Mouse (Mus musculus): ENCODE measurements at regions not wholly inside any gene's neighbourhood (a gene's known extent, or its start where the extent isn't known, plus 50 kb on each side); places are given as distances from the start of the nearest gene placed in this dataset.
"Not testable (repeated sequence)": the region's sequence is repeated elsewhere in the genome, so short reads cannot be mapped to it uniquely, and the experiment has no call there.

DNA sequence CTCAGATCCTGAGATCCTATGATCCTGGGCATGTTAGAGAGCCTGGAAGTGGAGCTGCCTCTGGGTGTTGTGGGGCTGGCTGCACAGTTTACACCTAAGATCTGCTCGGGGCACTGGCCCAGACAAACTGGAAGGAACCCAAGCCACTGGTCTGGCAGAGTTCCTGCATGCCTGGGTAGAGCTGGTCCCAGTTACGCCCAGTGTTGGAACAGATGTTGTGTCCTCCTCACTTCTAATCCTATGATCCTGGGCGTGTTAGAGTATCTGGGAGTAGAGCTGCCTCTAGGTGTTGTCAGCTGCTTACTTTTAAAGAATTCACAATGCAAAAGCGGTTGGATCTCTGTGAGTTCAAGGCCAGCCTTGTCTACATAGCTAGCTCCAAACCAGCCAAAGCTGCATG lies 67.4 kb upstream of the Nt5e start:
- ATAC-seq (ENCODE audit: low FRiP score), result no peak
- Histone ChIP-seq H3K4me2 (replicated peaks) (no peak overlapping the region), H3K4me3 (no peak overlapping the region), H3K4me1 (no peaks in the 10 kb centered on the region), H3K36me3 (no peaks in the 10 kb centered on the region), H3K27ac (no peak overlapping the region), H3K9ac (no peak overlapping the region), H3K9me3 (replicated peaks) (no peaks in the 10 kb centered on the region), H3K27me3 (no peaks in the 10 kb centered on the region)
- 83% methylated on average over 4 of the region's 4 CpGs for WGBS

DNA sequence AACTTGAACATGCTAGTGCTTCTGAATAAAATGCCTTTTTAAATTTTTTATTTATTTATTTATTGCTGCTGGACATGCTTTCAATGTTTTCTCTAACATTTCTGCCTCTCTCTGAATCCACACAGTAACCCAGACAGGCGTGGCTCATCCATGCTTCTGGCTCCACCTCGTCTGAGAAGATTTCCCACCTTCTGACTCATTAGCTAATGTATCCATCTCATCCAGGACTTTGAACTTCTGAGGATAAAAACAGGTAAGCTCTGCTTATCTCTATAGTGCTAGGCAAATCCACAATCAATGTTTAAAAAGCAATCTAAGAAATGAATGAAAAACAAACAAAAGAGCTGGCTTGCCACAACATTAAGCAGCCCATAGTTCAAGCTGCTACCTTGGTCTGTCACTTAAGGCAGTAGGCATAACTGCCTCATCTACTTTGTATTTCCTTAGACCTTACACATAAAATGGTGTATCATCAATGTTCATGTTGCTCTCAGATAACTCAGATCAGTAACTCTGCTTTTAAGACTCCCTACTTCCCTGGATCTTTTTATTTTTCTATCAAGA lies 66.8 kb upstream of the Nt5e start:
- no peaks in the 10 kb centered on the region for H3K36me3 ChIP-seq
- WGBS, result 81% methylated on average over 2 of the region's 2 CpGs
- H3K9ac ChIP-seq, result no peak overlapping the region
- H3K4me1 ChIP-seq, result no peaks in the 10 kb centered on the region
- H3K4me3 ChIP-seq, result no peak overlapping the region
- H3K27ac ChIP-seq, result no peak overlapping the region
- H3K4me2 ChIP-seq (replicated peaks), result no peak overlapping the region
- ATAC-seq (ENCODE audit: low FRiP score), result no peak
- H3K9me3 ChIP-seq (replicated peaks), result no peaks in the 10 kb centered on the region
- H3K27me3 ChIP-seq, result no peaks in the 10 kb centered on the region

DNA sequence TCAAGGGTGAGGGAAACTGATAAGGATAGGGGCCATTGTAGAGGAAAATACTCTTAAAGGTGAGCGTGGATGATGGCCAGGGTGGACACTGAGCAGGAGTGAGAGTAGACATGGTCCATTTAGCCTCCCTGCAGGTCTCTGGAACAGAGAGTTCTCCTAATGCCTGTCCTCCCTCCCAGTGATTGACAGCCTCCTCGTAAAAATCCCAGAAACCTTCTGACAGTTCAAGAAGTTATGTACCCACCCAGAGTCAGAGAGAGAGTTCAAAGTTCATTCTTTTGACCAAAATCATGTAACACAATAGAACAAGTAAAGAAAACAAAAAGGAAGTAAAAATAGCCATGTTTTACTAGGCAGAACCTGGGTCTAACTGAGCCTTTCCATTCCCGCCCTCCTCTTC lies 64.5 kb upstream of the Nt5e start:
- no peaks in the 10 kb centered on the region for H3K27me3 ChIP-seq
- no peaks in the 10 kb centered on the region for H3K9me3 ChIP-seq (replicated peaks)
- no peaks in the 10 kb centered on the region for H3K36me3 ChIP-seq
- H3K4me3 ChIP-seq, result no peak overlapping the region
- WGBS, result 72% methylated on average over 3 of the region's 3 CpGs
- H3K4me1 ChIP-seq, result no peaks in the 10 kb centered on the region
- no peak overlapping the region for H3K27ac ChIP-seq
- H3K4me2 ChIP-seq (replicated peaks), result no peak overlapping the region
- no peak overlapping the region for H3K9ac ChIP-seq
- no peak for ATAC-seq (ENCODE audit: low FRiP score)

DNA sequence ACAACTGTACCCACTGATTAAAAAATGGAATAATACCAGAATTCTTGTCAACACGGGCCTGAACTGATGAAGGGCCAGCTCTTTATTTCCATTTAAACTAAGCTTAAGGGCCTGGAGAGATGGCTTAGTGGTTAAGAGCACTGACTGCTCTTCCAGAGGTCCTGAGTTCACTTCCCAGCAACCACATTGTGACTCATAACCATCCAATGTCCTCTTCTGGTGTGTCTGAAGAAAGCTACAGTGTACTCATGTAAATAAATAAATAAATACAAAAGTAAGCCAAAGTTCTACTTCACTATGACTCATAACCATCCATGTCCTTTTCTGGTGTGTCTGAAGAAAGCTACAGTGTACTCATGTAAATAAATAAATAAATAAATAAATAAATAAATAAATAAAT lies 60.7 kb upstream of the Nt5e start:
- not testable (repeated sequence) for H3K4me1 ChIP-seq; H3K4me3 ChIP-seq; H3K9me3 ChIP-seq (replicated peaks); H3K9ac ChIP-seq; ATAC-seq (ENCODE audit: low FRiP score); H3K36me3 ChIP-seq; H3K4me2 ChIP-seq (replicated peaks); H3K27me3 ChIP-seq; H3K27ac ChIP-seq
- 89% methylated on average over 1 of the region's 1 CpGs for WGBS

DNA sequence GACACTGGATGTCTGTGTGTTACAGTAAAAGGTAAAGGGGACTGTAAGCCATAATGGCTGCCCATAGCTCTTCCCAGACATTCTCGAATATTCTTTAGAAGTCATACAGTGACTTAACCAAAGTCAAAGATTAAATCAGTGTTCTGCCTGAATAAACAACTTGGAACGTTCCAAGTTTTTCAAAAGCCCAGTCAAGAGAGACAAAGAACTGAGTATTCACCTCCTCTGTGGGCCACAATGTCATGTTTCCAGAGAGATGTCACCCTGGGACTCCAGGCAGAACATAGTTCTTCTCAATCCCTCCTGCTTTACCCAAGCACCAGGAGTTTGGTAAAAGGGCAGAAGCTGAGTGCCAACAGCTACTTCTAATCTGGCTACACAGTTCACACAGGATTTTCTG lies 58.2 kb upstream of the Nt5e start:
- Histone ChIP-seq H3K4me2 (replicated peaks) (no peak overlapping the region), H3K4me1 (no peaks in the 10 kb centered on the region), H3K4me3 (no peak overlapping the region), H3K9me3 (replicated peaks) (no peaks in the 10 kb centered on the region), H3K36me3 (no peaks in the 10 kb centered on the region), H3K27me3 (no peaks in the 10 kb centered on the region), H3K9ac (no peak overlapping the region), H3K27ac (no peak overlapping the region)
- ATAC-seq (ENCODE audit: low FRiP score), result no peak
- 82% methylated on average over 2 of the region's 2 CpGs for WGBS

DNA sequence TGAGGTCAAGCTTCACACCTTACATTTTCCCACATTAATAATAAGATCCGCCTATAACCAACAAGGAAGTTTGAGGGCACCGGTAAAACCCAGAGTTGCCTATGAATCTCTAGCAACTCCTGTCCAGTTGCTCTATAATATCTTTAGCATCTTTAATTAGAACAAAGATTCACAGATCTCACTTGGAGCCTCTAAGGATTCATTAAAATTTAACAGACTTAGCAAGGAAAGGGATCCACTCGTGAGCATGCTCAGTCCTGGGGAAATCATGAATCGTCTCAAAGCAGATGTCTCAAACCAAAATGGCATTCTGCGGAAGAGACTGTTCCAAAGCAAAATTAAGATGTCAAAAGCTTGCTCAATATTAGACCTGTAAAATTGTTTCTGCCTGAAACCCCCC lies 57.8 kb upstream of the Nt5e start:
- Histone ChIP-seq H3K27me3 (no peaks in the 10 kb centered on the region), H3K9ac (no peak overlapping the region), H3K36me3 (no peaks in the 10 kb centered on the region), H3K27ac (no peak overlapping the region), H3K4me1 (no peaks in the 10 kb centered on the region), H3K4me2 (replicated peaks) (no peak overlapping the region), H3K9me3 (replicated peaks) (no peaks in the 10 kb centered on the region), H3K4me3 (no peak overlapping the region)
- WGBS, result 88% methylated on average over 5 of the region's 5 CpGs
- no peak for ATAC-seq (ENCODE audit: low FRiP score)

DNA sequence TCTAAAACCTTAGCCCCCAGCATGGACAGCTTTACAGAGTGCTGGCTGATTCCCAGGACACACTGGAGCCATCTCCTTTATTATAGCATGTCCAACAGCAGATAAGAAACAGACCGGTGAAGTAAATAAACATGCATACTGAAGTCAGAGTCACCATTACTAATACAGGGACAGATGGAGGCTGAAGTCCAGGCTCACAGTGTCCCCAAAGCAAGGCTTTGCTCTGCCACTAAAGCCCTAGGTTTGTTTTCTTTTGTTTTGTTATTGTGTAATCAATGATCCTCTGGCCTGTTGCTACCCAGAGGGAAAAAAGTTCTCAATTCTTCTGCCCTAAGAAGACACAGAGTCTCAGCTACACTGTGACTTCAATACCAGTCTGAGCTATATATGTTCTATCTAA lies 56.2 kb upstream of the Nt5e start:
- Histone ChIP-seq H3K36me3 (no peaks in the 10 kb centered on the region), H3K4me1 (no peaks in the 10 kb centered on the region)
- 92% methylated on average over 1 of the region's 1 CpGs for WGBS

DNA sequence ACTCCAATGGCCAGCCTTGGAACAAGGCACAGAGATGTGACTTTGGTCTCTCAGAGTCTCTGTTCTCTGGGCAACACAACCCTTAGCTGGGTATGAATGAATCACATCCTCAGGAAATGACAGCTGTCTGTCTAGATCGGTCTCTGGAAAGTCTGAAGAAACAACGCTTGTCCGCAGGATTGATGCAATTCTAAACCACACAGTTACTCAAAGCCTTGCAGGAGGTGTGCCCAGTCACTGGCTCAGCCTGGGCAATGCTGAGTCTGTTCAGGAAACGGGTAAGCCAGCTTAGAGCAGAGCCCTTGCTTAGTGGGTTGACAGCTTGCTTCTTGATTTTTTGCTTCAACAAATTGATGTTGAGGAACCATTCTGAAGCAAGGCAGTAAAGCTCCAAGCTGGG lies 53.7 kb upstream of the Nt5e start:
- Histone ChIP-seq H3K9ac (no peak overlapping the region), H3K36me3 (no peaks in the 10 kb centered on the region), H3K4me1 (no peaks in the 10 kb centered on the region), H3K27ac (no peak overlapping the region), H3K9me3 (replicated peaks) (no peaks in the 10 kb centered on the region), H3K4me2 (replicated peaks) (no peak overlapping the region), H3K4me3 (no peak overlapping the region), H3K27me3 (no peaks in the 10 kb centered on the region)
- no peak for ATAC-seq (ENCODE audit: low FRiP score)
- 81% methylated on average over 4 of the region's 4 CpGs for WGBS

More for the DNA sequence above, 56.2 kb upstream of the Nt5e start:
- H3K4me3 ChIP-seq, result no peak overlapping the region
- no peaks in the 10 kb centered on the region for H3K27me3 ChIP-seq
- H3K27ac ChIP-seq, result no peak overlapping the region
- ATAC-seq (ENCODE audit: low FRiP score), result no peak
- H3K4me2 ChIP-seq (replicated peaks), result no peak overlapping the region
- no peaks in the 10 kb centered on the region for H3K9me3 ChIP-seq (replicated peaks)
- H3K9ac ChIP-seq, result no peak overlapping the region

DNA sequence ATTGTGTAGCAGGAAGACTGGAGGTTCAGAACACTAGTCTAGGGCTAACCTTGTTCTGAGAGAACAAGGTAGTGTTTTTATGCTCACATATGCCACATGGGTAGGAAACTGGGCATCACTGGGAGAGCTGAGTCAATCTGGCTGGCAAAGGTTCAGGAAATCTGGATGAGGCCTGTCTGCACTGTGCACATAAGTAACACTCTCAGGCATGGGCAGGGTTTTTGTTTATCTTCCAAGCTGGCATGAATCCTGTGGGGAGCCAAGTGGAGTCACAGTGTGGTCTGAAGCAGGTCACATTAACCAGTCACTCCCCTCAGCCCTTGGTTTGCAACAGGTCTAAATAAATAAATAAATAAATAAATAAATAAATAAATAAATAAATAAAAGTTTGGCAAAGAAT lies 53.0 kb upstream of the Nt5e start:
- H3K9ac ChIP-seq, result no peak overlapping the region
- no peak overlapping the region for H3K4me3 ChIP-seq

DNA sequence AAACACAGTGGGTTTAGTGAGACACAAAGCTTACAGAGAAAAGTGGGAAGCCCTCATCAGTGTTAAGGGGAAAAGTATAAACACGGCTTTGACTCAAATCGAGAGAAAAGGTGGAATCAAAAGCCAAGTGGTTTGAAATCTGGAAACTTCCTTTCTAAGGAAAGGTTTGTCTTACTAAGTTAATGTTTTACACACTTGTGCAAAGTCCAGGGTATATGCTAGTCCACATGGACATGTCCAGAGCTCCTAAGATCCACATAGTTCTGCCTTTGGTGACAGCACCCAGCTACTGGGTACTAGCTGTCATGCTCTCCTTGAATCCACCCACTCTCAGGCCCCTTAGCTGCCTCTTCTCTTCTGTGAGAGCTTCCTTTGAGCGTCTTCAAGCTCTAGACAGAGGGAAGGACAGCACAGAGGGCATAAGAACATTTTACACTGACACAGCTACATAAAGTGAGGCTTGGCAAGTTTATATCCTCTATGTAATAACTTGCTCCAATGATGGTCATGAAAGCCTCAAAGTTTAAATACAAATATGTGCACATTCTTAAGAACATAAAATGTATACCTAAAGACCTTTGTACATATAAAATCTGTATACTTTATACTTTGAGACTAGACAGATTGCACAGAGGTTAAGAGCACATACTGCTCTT lies 52.2 kb upstream of the Nt5e start:
- no peaks in the 10 kb centered on the region for H3K9me3 ChIP-seq (replicated peaks)
- H3K36me3 ChIP-seq, result no peaks in the 10 kb centered on the region
- no peak overlapping the region for H3K9ac ChIP-seq
- no peak for ATAC-seq (ENCODE audit: low FRiP score)
- 81% methylated on average over 3 of the region's 3 CpGs for WGBS
- H3K27me3 ChIP-seq, result no peaks in the 10 kb centered on the region
- no peak overlapping the region for H3K4me2 ChIP-seq (replicated peaks)
- H3K4me1 ChIP-seq, result no peaks in the 10 kb centered on the region
- no peak overlapping the region for H3K27ac ChIP-seq
- no peak overlapping the region for H3K4me3 ChIP-seq

More for the DNA sequence above, 53.0 kb upstream of the Nt5e start:
- no peaks in the 10 kb centered on the region for H3K4me1 ChIP-seq
- H3K36me3 ChIP-seq, result no peaks in the 10 kb centered on the region
- H3K27me3 ChIP-seq, result no peaks in the 10 kb centered on the region
- H3K4me2 ChIP-seq (replicated peaks), result no peak overlapping the region
- no peaks in the 10 kb centered on the region for H3K9me3 ChIP-seq (replicated peaks)
- no peak overlapping the region for H3K27ac ChIP-seq
- no peak for ATAC-seq (ENCODE audit: low FRiP score)

DNA sequence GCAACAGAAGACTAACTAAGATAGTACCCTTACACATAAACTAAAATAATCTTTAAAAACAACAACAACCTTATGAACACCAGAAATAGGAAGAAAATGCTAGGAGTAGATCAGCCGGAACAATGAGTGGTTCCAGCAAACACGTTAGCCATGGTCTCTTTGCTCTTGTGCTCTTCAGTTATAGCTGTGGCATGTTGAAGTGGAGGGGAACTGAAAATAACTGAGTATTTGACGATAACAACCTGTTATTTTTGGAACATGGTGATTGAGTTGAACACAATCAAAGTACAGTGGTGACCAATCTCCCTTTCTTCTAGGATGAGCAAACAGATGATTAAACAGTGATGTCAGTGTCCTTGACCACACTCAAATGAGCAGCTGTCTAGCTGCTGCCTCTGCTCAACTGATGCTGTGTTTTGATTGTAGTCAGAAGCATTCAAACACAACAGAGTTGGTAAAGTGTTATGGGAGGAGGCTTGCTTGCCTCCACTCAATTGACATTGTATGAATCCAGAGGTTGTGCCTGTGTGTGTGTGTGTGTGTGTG lies 50.9 kb upstream of the Nt5e start:
- no peaks in the 10 kb centered on the region for H3K4me1 ChIP-seq
- no peak for ATAC-seq (ENCODE audit: low FRiP score)
- H3K4me2 ChIP-seq (replicated peaks), result no peak overlapping the region
- H3K27me3 ChIP-seq, result no peaks in the 10 kb centered on the region
- H3K27ac ChIP-seq, result no peak overlapping the region
- H3K9ac ChIP-seq, result no peak overlapping the region
- H3K4me3 ChIP-seq, result no peak overlapping the region
- H3K36me3 ChIP-seq, result no peaks in the 10 kb centered on the region
- 80% methylated on average over 3 of the region's 3 CpGs for WGBS
- no peaks in the 10 kb centered on the region for H3K9me3 ChIP-seq (replicated peaks)

DNA sequence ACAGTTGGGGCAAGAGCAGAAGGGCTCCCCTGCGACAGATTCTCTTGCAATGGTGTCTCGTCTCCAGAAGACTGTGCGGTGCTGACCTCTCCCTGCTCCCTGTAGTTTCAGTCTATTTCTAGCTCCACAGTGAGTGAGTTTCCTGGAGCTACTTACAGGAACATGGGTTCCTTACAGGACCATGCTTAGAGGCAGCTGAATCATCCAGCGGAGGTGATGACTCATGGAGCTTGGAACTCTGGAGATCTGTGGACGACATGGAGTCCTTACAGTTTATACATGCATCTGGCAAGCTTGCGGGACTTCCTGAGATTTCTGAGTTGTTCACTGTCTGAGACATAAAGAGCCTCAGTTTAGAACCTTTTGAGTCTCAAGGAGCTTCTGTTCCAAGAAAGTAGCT lies 50.0 kb upstream of the Nt5e start:
- Histone ChIP-seq H3K36me3 (no peaks in the 10 kb centered on the region), H3K27ac (no peak overlapping the region), H3K4me2 (replicated peaks) (no peak overlapping the region), H3K9me3 (replicated peaks) (no peaks in the 10 kb centered on the region), H3K27me3 (no peaks in the 10 kb centered on the region), H3K9ac (no peak overlapping the region), H3K4me1 (no peaks in the 10 kb centered on the region), H3K4me3 (no peak overlapping the region)
- WGBS, result 92% methylated on average over 6 of the region's 6 CpGs
- ATAC-seq (ENCODE audit: low FRiP score), result no peak
